Mouse (Mus musculus): ENCODE measurements around the gene Rpl10-ps3.
A peak's percentile ranks its signal among the peaks of the same experiment; 100 is the strongest.

Rpl10-ps3 gene

GRCm38 (mm10) chr9:50344868-50345267 is at the start of gene Rpl10-ps3:
Gene Rpl10-ps3, minus strand, starts transcription at chr9:50344968.
- DNase-seq (ENCODE audit: low read depth in 1 of 2, low spot score in 2 of 2): no peak

GRCm38 (mm10) chr9:50375598-50375997 is 30.8 kb upstream of the Rpl10-ps3 start:
- no peak for DNase-seq (ENCODE audit: low read depth in 1 of 2, low spot score in 2 of 2)

- no peak for DNase-seq (ENCODE audit: low read depth in 1 of 2, low spot score in 2 of 2)
Observed at GRCm38 (mm10) chr9:50374666-50375065, 29.9 kb upstream of the Rpl10-ps3 start.

GRCm38 (mm10) chr9:50368551-50369297 is 24.0 kb upstream of the Rpl10-ps3 start:
- no peak for DNase-seq (ENCODE audit: low read depth in 1 of 2, low spot score in 2 of 2)

- no peak for DNase-seq (ENCODE audit: low read depth in 1 of 2, low spot score in 2 of 2)
Observed at GRCm38 (mm10) chr9:50365059-50365780, 20.5 kb upstream of the Rpl10-ps3 start.

- DNase-seq (ENCODE audit: low read depth in 1 of 2, low spot score in 2 of 2): no peak
Observed at GRCm38 (mm10) chr9:50363962-50364361, 19.2 kb upstream of the Rpl10-ps3 start.

GRCm38 (mm10) chr9:50363259-50363658 is 18.5 kb upstream of the Rpl10-ps3 start:
- no peak for DNase-seq (ENCODE audit: low read depth in 1 of 2, low spot score in 2 of 2)

- DNase-seq (ENCODE audit: low read depth in 1 of 2, low spot score in 2 of 2): no peak
Observed at GRCm38 (mm10) chr9:50362556-50362955, 17.8 kb upstream of the Rpl10-ps3 start.

- no peak for DNase-seq (ENCODE audit: low read depth in 1 of 2, low spot score in 2 of 2)
Observed at GRCm38 (mm10) chr9:50360370-50360769, 15.6 kb upstream of the Rpl10-ps3 start.

- no peak for DNase-seq (ENCODE audit: low read depth in 1 of 2, low spot score in 2 of 2)
Observed at GRCm38 (mm10) chr9:50357331-50357730, 12.6 kb upstream of the Rpl10-ps3 start.

- no peak for DNase-seq (ENCODE audit: low read depth in 1 of 2, low spot score in 2 of 2)
Observed at GRCm38 (mm10) chr9:50351746-50352145, 7.0 kb upstream of the Rpl10-ps3 start.

- no peak for DNase-seq (ENCODE audit: low read depth in 1 of 2, low spot score in 2 of 2)
Observed at GRCm38 (mm10) chr9:50350571-50350970, 5.8 kb upstream of the Rpl10-ps3 start.

- DNase-seq (ENCODE audit: low read depth in 1 of 2, low spot score in 2 of 2): no peak
Observed at GRCm38 (mm10) chr9:50349156-50349555, 4.4 kb upstream of the Rpl10-ps3 start.

GRCm38 (mm10) chr9:50348256-50348655 is 3.5 kb upstream of the Rpl10-ps3 start:
- no peak for DNase-seq (ENCODE audit: low read depth in 1 of 2, low spot score in 2 of 2)

GRCm38 (mm10) chr9:50335539-50336325 is 9.0 kb downstream of the Rpl10-ps3 start:
- DNase-seq (ENCODE audit: low read depth in 1 of 2, low spot score in 2 of 2): no peak

- peak in 1 of 2 experiments; percentile 17 for DNase-seq (ENCODE audit: low read depth in 1 of 2, low spot score in 2 of 2)
Observed at GRCm38 (mm10) chr9:50333413-50333812, 11.4 kb downstream of the Rpl10-ps3 start.

GRCm38 (mm10) chr9:50324355-50325225 is 20.2 kb downstream of the Rpl10-ps3 start:
- DNase-seq (ENCODE audit: low read depth in 1 of 2, low spot score in 2 of 2): no peak

- DNase-seq (ENCODE audit: low read depth in 1 of 2, low spot score in 2 of 2): no peak
Observed at GRCm38 (mm10) chr9:50320729-50321128, 24.0 kb downstream of the Rpl10-ps3 start.

GRCm38 (mm10) chr9:50319506-50319905 is 25.3 kb downstream of the Rpl10-ps3 start:
- DNase-seq (ENCODE audit: low read depth in 1 of 2, low spot score in 2 of 2): no peak

GRCm38 (mm10) chr9:50317299-50317698 is 27.5 kb downstream of the Rpl10-ps3 start:
- DNase-seq (ENCODE audit: low read depth in 1 of 2, low spot score in 2 of 2): no peak

GRCm38 (mm10) chr9:50315650-50316049 is 29.1 kb downstream of the Rpl10-ps3 start:
- DNase-seq (ENCODE audit: low read depth in 1 of 2, low spot score in 2 of 2): no peak
